23 mouse cellular contexts compared by ENCODE assay signal in genomic region chr13:95630747-95631146, GRCm38 (mm10). TPM values are rescaled to one million over a fixed set of nuclear protein-coding genes. Genes with fewer than 3 reads are reported as not detected.
A peak's percentile ranks its signal among the peaks of the same experiment; 100 is the strongest.
DNase-seq lines count a peak whose midpoint lies in the region; ATAC-seq and TF ChIP-seq lines count a peak whose summit lies in the region.
"Had no signal": no experiment of that assay in that cellular context is flagged by ENCODE, and none has a peak within 500 bp of the region (broad histone marks: within the 10 kb centered on the region; RNA-seq: fewer than 3 reads in every experiment).

No protein-coding gene starts in this region.

- TF ChIP-seq CTCF in G1E (IDR thresholded peaks at IDR 0.05; ENCODE audit: low read depth, low read length) (no peak), MEL (IDR thresholded peaks at IDR 0.05 in 2 of 3, conservative IDR thresholded peaks at IDR 0.05 in 1 of 3; ENCODE audit: control insufficient read depth in 1 of 3, insufficient read depth in 1 of 3, low read depth in 2 of 3, low read length in 3 of 3, poor library complexity in 1 of 3, severe bottlenecking in 1 of 3) (no peak)

- peak; percentile 59 to 65 for TF ChIP-seq EP300 in MEL (IDR thresholded peaks at IDR 0.05; ENCODE audit: low read depth in 1 of 2, low read length in 2 of 2)

- no peak overlapping the region for H3K27ac ChIP-seq in MEL (ENCODE audit: control insufficient read depth, low read depth, low read length)

- TF ChIP-seq RAD21 in MEL (IDR thresholded peaks at IDR 0.05; ENCODE audit: low read depth, low read length), result no peak

- H3K79me2 ChIP-seq in MEL (ENCODE audit: control insufficient read depth, insufficient read depth, low read length, poor library complexity), result no peaks in the 10 kb centered on the region

- H3K4me3 ChIP-seq in G1E (ENCODE audit: low read depth, low read length) (no peak overlapping the region), MEL (ENCODE audit: control insufficient read depth in 1 of 2, insufficient read depth in 1 of 2, low read depth in 2 of 2, low read length in 2 of 2) (no peak overlapping the region)

- H3K9me3 ChIP-seq in G1E (replicated peaks), result no peaks in the 10 kb centered on the region
- no peaks in the 10 kb centered on the region for H3K9me3 ChIP-seq in MEL (replicated peaks; ENCODE audit: insufficient read depth, low read length)

- DNase-seq in 416B (ENCODE audit: low read depth) (peak; percentile 85), G1E (ENCODE audit: low spot score) (no peak), MEL (ENCODE audit: low read depth, low spot score) (no peak)
- DNase-seq in heart, adult 9 months (ENCODE audit: low spot score in 2 of 2), result no peak
- DNase-seq in heart, adult 18-20 months, result no peak
- DNase-seq: adrenal gland, adult 2 months; adrenal gland, adult 8-10 months; adrenal gland, postnatal 10 days; adrenal gland, postnatal 14 days; adrenal gland, postnatal 25 days; adrenal gland, postnatal 36 days; B cell, adult 2 months; cerebellum, adult 11 months; cerebellum, adult 11-12 months; cerebellum, adult 18-20 months; cerebellum, adult 2 months; cerebellum, adult 8-10 months; cerebellum, adult 9-10 months had no signal

- H3K27me3 ChIP-seq in G1E (ENCODE audit: insufficient read depth, low read length) (0 out of 2 replicates have a peak, but pooled peaks cover 6% of the 10 kb centered on the region), MEL (ENCODE audit: control insufficient read depth in 1 of 2, insufficient read depth in 2 of 2, low read length in 2 of 2) (no peaks in the 10 kb centered on the region)
- H3K27me3 ChIP-seq: CH12.LX, Patski had no signal

- peaks cover 3% of the 10 kb centered on the region; the same call in 1 of the 2 replicates for H3K4me1 ChIP-seq in G1E (ENCODE audit: insufficient read depth, low read depth, low read length)
- H3K4me1 ChIP-seq in MEL (ENCODE audit: control insufficient read depth in 1 of 2, insufficient read depth in 2 of 2, low read length in 2 of 2), result peaks cover 10 to 31% of the 10 kb centered on the region in 2 experiments

- H3K36me3 ChIP-seq in G1E (replicated peaks) (peaks cover 13% of the 10 kb centered on the region), MEL (ENCODE audit: control insufficient read depth in 1 of 2, insufficient read depth in 2 of 2, low read length in 2 of 2) (peaks cover 0 to 25% of the 10 kb centered on the region in 2 experiments; a peak in 3 of 4 replicates)

- TF ChIP-seq POLR2A in MEL (IDR thresholded peaks at IDR 0.05; ENCODE audit: control insufficient read depth in 1 of 2, insufficient read depth in 1 of 2, low read depth in 1 of 2, low read length in 2 of 2, poor library complexity in 1 of 2), result no peak

- ATAC-seq in G1E (ENCODE audit: extremely low read depth, insufficient number of reproducible peaks, low FRiP score, poor library complexity, severe bottlenecking), result peak; percentile 63
- ATAC-seq in inflammation-experienced regulatory T-cells, adult 6 months, result no peak
- ATAC-seq: activated CD4-positive, CD25-positive, alpha-beta regulatory T cell, adult 4 months; CD4-positive, CD25-positive, alpha-beta regulatory T cell, adult 4 months; Patski had no signal

- no peak overlapping the region for H3K9ac ChIP-seq in MEL (ENCODE audit: control insufficient read depth, low read depth, low read length, poor library complexity, severe bottlenecking)

TF ChIP-seq in MEL, 35 proteins besides CTCF, POLR2A, EP300 and RAD21:
- TF ChIP-seq TCF12 (IDR thresholded peaks at IDR 0.05; ENCODE audit: low read depth, low read length) (peak; percentile 59; the same call in 1 of the 2 replicates), MAFK (IDR thresholded peaks at IDR 0.05; ENCODE audit: borderline replicate concordance, low read depth, low read length) (no peak), CHD1 (IDR thresholded peaks at IDR 0.05; ENCODE audit: low read depth, low read length) (no peak), ZNF384 (IDR thresholded peaks at IDR 0.05; ENCODE audit: low read depth, low read length) (0 out of 2 replicates have a peak, but pooled peaks have one; percentile 10), GATA1 (IDR thresholded peaks at IDR 0.05; ENCODE audit: low read depth, low read length) (peak; percentile 77), UBTF (IDR thresholded peaks at IDR 0.05; ENCODE audit: borderline replicate concordance, insufficient read depth, low read depth, low read length) (no peak), SIN3A (IDR thresholded peaks at IDR 0.05; ENCODE audit: low read length) (no peak), MYC (IDR thresholded peaks at IDR 0.05; ENCODE audit: low read depth, low read length) (no peak), MAX (IDR thresholded peaks at IDR 0.05; ENCODE audit: low read length) (no peak), NRF1 (IDR thresholded peaks at IDR 0.05; ENCODE audit: insufficient read depth, low read depth, low read length, poor library complexity, severe bottlenecking) (no peak), KAT2A (conservative IDR thresholded peaks at IDR 0.05; ENCODE audit: low read depth, low read length) (no peak), USF2 (IDR thresholded peaks at IDR 0.05; ENCODE audit: borderline replicate concordance in 1 of 2, insufficient read depth in 1 of 2, low read depth in 1 of 2, low read length in 2 of 2) (no peak), ETS1 (IDR thresholded peaks at IDR 0.05; ENCODE audit: low read depth, low read length) (0 out of 2 replicates have a peak, but pooled peaks have one; percentile 31), ZC3H11A (IDR thresholded peaks at IDR 0.05; ENCODE audit: low read depth, low read length) (no peak)
TF ChIP-seq in MEL: peak in this region for 4.

RNA-seq across cellular contexts. Expression of gene F2r, which starts 12.5 kb away (rescaled TPM):
- total RNA-seq in G1E (2014; fragmentation: Nextera tagmentation) (not detected in 2 replicates), G1E (2017) (not detected in 2 replicates), MEL (2012; rRNA removed) (18.2 and 19.1 TPM in 2 replicates)
- polyA plus RNA-seq in G1E (2012) (0.02 and 0.03 TPM in 2 replicates), MEL (2012; ENCODE audit: insufficient read depth in 1 of 2, insufficient read length in 2 of 2, low read depth in 1 of 2, low replicate concordance in 2 of 2, missing spikeins in 1 of 2) (10 to 100 TPM in 1 of 2 experiments, not detected in 1; 32.7 TPM)
- polyA plus RNA-seq in inflammation-experienced regulatory T-cells, adult 6 months (2017; shearing (Covaris generic)), result 10 to 100 TPM; 34.3 TPM
- total RNA-seq in heart, adult 18-20 months (2021), result 10 to 100 TPM; 20.6 to 22.6 TPM

Comparison
In these comparisons a context has a peak if more than half of its experiments do, and no peak if none do; other contexts are left out.
1. RNA of gene F2r, which starts 12.5 kb away (total RNA-seq): 20.6 to 22.6 TPM in heart, adult 18-20 months and 18.2 to 19.1 TPM in MEL; not detected in G1E; every median in the first group is over 10 times any median in the second.